Mouse (Mus musculus): ENCODE data around the gene Ubxn10.

Ubxn10 gene

GRCm38 (mm10) chr4:138702031-138702430 is 34.9 kb downstream of the Ubxn10 start:
- DNase-seq (ENCODE audit: low spot score in 2 of 2): no peak

GRCm38 (mm10) chr4:138701111-138701510 is 35.9 kb downstream of the Ubxn10 start:
- no peak for DNase-seq (ENCODE audit: low spot score in 2 of 2)

GRCm38 (mm10) chr4:138700184-138700982 is 36.6 kb downstream of the Ubxn10 start:
- no peak for DNase-seq (ENCODE audit: low spot score in 2 of 2)

DNA sequence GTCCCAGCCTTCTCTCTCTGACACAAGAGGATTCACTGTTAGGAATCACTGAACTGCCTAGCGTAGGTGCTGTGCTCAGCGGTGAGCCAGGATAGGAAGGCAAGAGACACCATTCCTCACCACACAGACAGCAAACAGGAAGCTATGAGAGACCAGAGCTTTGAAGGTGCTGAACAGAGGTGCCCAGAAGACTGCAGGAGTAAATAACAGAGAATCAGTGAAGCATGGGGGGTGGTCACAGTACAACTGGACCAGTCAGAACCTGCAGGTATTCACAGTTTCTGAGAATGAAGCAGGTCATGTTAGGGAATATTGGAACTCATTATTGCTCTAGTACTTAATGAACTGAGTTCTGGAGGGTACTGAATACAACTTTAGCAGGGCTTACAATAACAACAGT is 38.7 kb downstream of the Ubxn10 start:
- DNase-seq (ENCODE audit: low spot score in 2 of 2): no peak

DNA sequence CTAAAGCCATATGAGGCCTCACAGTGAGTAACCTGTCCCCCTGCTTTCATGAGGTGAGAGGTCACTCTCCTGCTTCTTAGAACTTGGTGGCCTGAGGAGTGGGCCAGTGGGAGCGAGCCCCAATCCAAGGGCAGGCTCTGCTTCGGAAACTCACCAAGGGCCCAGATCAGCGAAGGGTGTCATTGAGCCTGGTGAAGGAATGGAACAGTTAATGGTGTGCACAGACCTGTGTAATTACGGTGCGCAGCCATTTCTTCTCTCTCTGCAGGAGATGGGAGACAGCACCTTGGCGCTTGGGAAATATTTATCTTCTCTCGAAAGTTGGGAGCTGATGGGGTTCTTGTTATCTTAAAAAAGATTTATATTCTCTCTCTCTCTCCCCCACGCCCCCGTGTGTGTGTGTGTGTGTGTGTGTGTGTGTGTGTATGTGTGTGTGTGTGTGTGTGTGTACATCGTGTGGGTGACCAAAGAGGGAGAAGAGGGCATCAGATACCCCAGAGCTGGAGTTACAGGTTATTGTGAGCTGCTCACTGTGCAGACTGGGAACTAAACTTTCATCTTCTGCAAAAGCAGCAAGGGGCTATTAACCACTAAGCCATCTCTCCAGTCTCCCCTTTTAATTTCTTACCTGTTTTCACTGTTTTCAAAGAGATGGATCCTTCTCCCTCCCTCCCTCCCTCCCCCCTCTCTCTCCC is 39.7 kb downstream of the Ubxn10 start:
- no peak for DNase-seq (ENCODE audit: low spot score in 2 of 2)

GRCm38 (mm10) chr4:138696720-138697119 is 40.2 kb downstream of the Ubxn10 start:
- DNase-seq (ENCODE audit: low spot score in 2 of 2): no peak

DNA sequence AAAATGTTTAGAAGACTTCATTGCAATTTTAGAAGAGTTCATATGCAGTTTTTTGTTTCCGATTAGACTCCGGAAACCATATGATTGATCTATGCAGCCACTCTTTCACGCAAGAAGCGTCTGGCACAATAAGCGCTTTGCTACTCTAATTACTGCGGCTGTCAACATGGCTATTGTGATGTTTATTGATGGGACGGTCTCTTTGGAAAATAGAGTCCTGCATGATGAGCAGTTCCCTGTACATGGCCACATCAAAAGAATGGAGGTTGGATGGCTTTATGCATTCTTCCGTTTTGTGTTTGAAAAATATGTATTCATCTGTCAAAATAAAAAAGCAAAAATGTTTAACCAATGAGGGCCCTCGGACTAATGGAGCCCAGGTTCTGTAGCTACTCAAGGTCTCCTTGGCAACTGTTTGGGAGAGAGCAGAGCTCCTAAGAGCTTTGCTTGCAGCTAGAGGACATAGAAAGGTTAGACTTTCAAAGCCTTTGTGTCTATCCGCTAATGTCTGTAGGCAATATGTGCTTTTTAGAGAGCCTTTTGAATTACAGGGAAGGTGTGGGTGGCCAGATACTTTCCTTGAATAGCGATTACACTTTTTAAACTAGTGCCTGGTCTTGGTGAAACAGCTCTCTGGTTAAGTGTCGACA is 43.8 kb downstream of the Ubxn10 start:
- DNase-seq (ENCODE audit: low spot score in 2 of 2): no peak

GRCm38 (mm10) chr4:138691443-138692181 is 45.4 kb downstream of the Ubxn10 start:
- peak in 1 of 2 experiments; percentile 48 for DNase-seq (ENCODE audit: low spot score in 2 of 2)

GRCm38 (mm10) chr4:138690561-138690960 is 46.4 kb downstream of the Ubxn10 start:
- DNase-seq (ENCODE audit: low spot score in 2 of 2): no peak

DNA sequence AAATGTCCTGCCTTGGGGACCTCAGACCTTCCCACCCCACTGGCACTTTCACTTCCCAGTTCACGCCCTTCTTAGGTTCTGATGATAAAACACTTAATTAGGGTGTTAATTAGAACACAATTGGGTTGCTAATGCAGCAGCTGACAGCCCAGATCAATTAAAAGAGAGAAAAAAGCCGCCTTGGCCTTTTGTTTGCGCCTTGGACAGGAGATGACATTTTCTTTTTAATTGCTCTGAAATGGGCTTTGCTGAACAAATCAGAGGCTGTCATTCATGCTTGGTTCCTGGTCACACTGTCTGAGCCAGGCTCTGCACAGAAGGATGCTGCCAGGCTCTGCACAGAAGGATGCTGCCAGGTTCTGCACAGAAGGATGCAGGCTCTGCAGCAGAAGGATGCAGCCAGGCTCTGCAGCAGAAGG is 47.9 kb downstream of the Ubxn10 start:
- DNase-seq (ENCODE audit: low spot score in 2 of 2): no peak

GRCm38 (mm10) chr4:138685813-138686212 is 51.2 kb downstream of the Ubxn10 start:
- no peak for DNase-seq (ENCODE audit: low spot score in 2 of 2)

GRCm38 (mm10) chr4:138682760-138683159 is 54.2 kb downstream of the Ubxn10 start:
- no peak for DNase-seq (ENCODE audit: low spot score in 2 of 2)

- DNase-seq (ENCODE audit: low spot score in 2 of 2): no peak
Measured at GRCm38 (mm10) chr4:138680124-138680523, 56.8 kb downstream of the Ubxn10 start.

DNA sequence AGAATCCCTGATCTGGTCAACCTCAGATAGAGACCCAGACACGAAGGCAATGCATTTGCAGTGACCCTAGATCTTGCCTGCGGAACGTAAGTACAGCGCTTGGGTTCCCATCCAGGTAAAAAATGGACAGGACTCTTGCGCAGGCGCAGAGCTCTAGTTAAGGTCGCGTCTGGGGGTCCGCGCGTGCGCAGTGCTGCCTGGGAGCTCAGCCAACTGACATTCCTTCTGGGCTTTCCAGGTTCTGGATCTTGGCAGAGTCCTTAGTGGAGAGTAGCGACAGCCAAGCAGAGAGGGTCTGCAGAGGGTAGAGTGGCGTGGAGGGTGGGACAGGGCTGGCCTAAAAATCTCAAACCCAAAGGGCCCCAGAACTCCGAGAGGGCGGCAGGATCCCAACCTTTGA is 59.4 kb downstream of the Ubxn10 start:
- DNase-seq (ENCODE audit: low spot score in 2 of 2): peak; percentile 42 to 60

DNA sequence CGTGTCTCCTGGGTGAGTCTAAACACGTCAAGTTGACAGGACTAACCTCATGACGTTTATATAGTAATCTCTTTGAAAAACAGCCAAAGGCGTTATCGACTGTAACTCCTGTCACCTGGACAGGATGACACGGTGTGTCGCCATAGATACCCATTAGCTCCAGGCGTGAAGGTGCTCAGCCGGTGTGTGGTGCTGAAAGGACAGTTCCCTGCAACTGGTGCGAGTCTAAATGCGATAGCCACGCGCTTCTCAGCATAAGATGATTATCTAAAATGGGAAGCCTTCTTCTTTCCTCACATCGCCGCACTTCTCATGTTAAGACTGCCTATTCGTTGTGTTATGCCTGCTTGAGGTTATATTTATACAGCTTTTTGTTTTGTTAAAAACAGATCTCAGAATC is 60.5 kb downstream of the Ubxn10 start:
- DNase-seq (ENCODE audit: low spot score in 2 of 2): no peak

GRCm38 (mm10) chr4:138672160-138672559 is 64.8 kb downstream of the Ubxn10 start:
- DNase-seq (ENCODE audit: low spot score in 2 of 2): no peak

DNA sequence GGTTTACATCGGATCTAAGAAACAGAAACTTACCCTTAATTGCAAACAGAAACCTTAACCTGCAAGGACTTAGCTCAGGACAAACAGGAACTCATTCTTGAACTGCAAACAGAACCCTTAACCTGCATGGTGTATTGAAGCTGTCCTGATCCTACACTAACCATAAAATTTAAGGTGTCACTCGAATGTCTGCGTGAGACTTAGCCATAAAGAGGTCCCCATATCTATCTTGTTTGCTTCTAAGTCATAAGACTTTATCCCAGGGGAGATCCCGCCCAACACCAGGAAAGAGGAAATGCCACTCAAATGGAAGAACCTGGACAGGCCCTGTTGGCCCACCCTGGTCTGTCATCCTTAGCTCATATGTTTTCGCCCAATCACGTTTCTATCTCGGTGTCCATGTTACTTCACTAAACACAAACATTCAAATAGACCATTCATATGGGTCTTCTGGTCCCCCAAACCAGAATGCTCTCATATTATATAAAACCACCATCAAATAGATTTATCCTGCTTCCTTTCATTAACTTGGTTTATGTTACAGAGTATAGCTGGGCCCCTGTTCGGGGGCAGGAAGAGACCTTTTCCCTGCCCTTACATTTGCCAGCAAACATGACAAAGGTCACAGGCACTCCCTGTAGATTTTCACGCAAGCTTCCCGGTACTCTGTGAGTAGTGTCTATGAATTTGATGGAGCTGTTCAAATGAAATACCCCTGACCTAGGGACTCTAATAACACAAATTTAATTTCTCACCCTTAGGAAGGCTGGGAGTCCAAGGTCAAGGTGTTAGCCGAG is 66.7 kb downstream of the Ubxn10 start:
- no peak for DNase-seq (ENCODE audit: low spot score in 2 of 2)

DNA sequence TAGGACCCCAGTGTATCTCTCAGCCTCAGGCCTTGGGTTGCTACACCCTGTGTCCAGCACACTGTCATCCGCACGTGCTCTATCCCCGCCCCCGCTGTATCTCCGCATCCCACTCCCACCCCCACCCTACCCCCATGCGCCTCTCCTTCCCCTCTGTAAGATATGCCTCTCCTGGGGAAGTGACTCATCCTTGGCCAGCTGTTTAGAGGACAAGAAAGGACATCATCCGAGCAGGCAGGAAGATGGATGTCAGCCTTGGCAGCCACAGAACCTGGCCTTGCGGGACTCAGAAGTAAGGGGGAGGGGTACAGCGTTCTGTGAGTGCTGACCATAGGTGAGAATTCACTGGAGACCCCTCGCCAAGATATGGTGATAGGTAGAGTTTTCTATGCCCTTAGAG is 70.4 kb downstream of the Ubxn10 start:
- no peak for DNase-seq (ENCODE audit: low spot score in 2 of 2)

DNA sequence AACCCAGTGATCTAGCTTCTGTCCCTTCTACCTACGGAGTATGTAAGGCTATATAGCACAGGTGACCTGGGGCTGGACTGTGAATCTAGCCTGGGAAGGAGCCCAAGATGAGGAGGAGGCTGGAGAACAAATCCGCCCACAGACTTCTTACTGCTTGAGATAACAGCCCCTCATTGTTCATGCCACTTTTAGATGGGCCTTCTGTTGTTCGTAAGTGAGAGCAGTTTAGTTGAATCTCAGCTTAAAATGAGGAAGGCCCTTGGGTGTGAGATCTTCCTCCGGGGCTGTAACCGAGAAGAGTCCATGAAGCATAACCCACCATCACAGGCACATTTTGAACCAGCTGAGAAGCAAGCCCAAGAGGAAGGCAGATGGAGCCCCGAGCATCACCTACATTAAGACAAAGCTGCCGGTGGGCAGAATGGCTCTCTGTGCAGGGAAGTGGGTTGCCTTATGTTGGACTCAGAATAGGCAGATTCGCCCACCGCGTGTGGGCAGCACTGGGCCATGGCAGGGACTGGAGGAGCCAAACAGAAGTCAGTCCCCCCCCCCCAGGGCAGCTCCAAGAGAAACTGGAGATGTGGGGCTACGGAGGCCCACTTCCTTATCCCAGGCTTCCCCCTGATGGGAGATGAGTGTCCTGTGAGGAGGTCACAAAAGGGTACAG is 76.9 kb downstream of the Ubxn10 start:
- DNase-seq (ENCODE audit: low spot score in 2 of 2): peak in 1 of 2 experiments; percentile 24

All from frontal cortex, postnatal 25 days (tissue).